Mouse (Mus musculus) erythroblast, adult 5-6 weeks (primary cell): ENCODE results near the gene Hoxc5. TPM values are rescaled to one million over a fixed set of nuclear protein-coding genes. Genes with fewer than 3 reads are reported as not detected.

Source experiments
- ATAC-seq: replicated peaks from 2 replicates; pipeline ENCODE4 v1.8.0; 2016; ENCODE audit warnings: moderate number of reproducible peaks, mild to moderate bottlenecking, moderate TSS enrichment, inconsistent platforms; ENCODE audit not compliant: poor library complexity, low FRiP score, severe bottlenecking
- total RNA-seq, 2 experiments: library from RNA; stranded (forward) in 1 of 2; stranded (reverse) in 1 of 2; fragments of 150-400 nt in 1 of 2; fragments of 200-764, 138-1000 nt in 1 of 2; gene quantifications; 2 replicates each; pipeline versions ENCODE4 v1.2.3 to v1.2.4; 2015 to 2017; ENCODE audit warnings: low replicate concordance in 2 of 2

Hoxc5 gene
- total RNA-seq, 2 experiments from 2014 or later, result not detected

- ATAC-seq, result no peak
Measured at GRCm38 (mm10) chr15:103002821-103003448, 35.7 kb downstream of the Hoxc5 start.

- ATAC-seq, result no peak
Measured at GRCm38 (mm10) chr15:103005308-103005707, 38.1 kb downstream of the Hoxc5 start.

GRCm38 (mm10) chr15:103005797-103006196 lies 38.6 kb downstream of the Hoxc5 start:
- no peak for ATAC-seq

GRCm38 (mm10) chr15:103006326-103006725 lies 39.1 kb downstream of the Hoxc5 start:
- ATAC-seq, result no peak

GRCm38 (mm10) chr15:103009265-103010111 lies 42.2 kb downstream of the Hoxc5 start:
- ATAC-seq, result no peak

DNA sequence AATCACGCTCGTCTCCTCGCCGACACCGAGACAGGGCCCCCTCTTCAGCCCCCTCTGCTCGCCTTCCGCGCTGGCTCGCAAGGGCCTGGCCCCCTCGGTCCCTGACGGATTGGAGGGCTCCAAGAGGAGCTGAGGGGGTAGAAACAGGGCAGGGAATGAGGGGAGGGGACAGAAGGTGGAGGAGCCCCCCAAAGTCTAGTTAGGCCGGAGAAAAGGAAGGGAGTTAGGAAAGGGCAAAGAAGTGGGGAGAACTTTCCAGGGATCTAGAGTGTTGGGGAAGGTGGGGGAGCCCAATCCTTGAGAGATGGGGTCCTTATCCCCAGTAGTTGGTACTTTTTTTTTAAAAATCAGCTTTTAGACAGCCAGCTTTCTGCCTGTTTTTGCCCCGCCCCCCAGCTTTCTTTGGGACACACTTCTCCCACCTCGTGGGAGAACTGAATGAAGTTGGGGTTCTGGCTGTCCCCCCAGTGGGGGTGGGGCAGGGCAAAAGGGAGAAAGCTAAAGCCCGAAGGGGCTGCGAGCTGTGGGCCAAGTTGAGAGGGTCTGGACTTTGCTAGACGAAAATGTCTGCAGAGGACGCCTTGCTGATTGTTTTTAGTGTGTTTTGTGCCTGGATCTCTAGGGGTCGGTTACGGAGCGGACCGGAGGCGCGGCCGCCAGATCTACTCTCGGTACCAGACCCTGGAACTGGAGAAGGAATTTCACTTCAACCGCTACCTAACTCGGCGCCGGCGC lies 43.0 kb downstream of the Hoxc5 start:
- no peak for ATAC-seq

- no peak for ATAC-seq
Measured at GRCm38 (mm10) chr15:103010847-103011555, 43.8 kb downstream of the Hoxc5 start.

DNA sequence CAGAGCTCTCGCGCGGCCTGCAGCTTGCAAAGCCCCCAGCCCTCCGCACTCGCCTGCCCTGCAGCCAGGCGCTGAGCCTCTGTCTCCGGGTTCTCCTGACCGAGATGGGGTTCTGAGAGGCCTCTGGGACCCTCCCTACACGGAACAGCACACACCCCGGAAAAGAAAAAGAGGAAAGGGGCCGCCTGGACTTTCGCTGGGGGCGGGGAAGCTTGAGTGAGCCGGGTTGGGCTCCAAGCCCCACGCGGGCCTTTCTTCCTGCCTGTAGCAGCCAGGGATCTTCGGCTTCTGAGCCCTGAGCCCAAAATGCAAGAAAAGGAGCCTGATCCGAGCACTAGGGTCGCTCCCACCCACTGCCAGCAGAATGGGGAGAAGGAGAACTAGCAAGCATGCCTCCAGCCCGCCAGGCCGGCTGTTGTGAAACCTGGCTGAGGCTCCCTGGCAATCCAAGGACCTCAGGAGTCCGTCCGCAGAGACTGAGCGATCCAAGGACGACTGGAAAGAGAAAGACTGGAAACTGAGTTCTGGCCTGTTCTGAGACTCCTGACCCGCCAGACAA lies 44.8 kb downstream of the Hoxc5 start:
- ATAC-seq, result no peak

DNA sequence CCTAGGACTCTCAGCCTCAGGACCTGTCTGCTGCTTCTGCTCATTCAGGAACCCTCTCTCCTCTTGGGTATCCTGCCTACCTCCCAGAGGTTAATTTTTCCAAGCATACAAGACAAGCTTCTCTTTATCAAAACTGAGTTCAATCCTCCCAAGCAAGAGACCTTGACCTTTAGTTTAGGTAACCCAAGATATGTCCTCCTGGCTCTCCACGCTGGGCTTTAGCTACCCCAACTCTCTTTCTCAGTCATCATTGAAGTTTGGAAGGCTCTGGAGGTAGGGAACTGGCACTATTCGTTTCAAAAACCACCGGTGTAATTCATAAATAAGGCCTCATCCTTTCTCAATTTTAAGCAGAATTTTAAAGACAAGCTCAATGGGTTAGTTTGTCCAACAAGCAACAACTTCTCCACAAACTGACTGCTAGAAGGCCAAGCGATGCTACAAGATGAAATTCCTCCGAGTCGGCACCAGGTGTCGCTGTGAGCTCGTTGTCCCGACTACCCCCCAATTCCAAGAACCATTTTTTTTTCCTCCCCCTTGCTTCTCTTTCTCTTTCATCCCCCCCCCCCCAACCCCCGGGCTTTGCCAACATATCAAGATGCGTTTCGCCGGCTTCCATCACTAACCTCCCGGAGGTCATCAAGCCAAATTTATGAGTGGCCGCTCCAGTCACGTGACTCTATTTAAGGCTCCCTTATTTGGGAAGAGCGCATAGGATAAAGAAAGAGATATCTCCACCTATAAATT lies 46.2 kb downstream of the Hoxc5 start:
- ATAC-seq, result 0 out of 2 replicates have a peak, but pooled peaks have one; percentile 47

- no peak for ATAC-seq
Measured at GRCm38 (mm10) chr15:103014166-103015008, 47.1 kb downstream of the Hoxc5 start.

DNA sequence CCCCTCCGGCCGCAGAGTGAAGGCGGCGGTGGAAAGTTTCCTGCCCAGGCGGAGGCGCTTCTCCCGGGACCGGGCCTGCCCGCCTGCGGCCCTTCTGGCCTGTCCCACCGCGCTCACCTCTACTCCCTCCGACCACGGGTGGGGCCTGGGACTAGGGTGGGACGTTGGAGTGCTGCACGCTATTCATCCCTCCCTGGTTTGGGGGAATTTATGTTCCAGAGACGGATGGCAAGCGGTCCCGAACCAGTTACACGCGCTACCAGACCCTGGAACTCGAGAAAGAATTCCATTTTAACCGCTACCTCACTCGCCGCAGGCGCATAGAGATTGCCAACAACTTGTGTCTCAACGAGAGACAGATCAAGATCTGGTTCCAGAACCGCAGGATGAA lies 47.8 kb downstream of the Hoxc5 start:
- no peak for ATAC-seq

DNA sequence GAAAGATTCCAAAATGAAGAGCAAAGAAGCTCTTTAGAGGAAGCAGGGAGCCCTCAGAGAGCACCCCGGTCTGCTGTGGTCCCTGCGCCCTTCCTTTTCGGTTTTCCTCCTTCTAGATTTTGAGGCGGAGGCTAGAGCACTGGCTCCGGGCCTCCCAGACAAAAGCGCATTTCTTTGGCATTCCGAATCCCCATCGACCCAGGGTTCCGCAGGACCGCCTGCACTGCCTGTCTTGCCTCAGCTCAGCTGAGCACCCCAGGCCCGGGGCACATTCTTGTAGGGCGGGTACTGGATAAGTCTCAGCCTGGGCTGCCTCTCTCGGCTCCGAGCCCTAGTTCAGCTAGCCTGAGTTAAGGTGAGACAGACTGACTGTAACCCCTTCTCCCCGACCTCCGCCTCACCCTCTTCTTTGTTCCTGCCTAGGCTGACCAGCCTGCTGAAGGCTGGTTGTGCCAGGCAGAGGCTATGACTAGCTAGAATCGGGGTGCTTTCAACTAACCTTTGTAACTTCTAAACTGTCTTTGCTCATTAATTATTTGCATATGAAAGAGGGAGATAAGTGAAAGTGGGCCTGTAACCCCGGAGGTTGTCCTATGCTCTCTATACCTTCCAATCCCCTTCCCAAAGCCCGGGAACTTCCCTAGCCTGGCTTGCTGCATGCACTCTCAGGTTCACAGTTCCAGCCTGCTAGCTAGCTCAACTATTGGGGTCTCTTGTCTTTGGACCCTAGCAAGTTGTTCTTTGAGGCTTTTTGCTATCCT lies 48.3 kb downstream of the Hoxc5 start:
- no peak for ATAC-seq

DNA sequence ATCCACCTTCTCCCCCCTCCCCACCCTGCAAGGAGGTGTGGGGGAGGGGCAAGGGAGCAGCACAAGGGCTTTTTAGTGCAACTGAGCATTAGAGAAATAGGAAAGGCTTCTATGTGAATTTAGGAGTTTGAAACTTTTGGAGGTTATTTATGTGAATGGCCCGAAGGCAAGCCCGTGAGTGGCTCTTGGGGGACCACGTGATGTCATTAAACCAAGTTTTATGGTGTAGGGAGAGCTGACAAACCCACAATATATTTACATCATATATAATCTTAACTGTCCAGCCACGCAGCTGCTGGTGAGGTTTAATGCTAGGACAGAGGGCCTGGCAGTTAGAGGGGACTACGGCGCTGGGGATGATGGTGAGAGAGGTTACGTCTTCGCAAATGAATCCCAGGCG lies 51.4 kb downstream of the Hoxc5 start, which contains the start of gene Hoxc4:
TSS of gene Hoxc4 (plus strand) at position 299 of the 400 bp plus-strand sequence.
- no peak for ATAC-seq

- no peak for ATAC-seq
Measured at GRCm38 (mm10) chr15:103020899-103021418, 53.7 kb downstream of the Hoxc5 start.

- no peak for ATAC-seq
Measured at GRCm38 (mm10) chr15:103021544-103021943, 54.3 kb downstream of the Hoxc5 start.

DNA sequence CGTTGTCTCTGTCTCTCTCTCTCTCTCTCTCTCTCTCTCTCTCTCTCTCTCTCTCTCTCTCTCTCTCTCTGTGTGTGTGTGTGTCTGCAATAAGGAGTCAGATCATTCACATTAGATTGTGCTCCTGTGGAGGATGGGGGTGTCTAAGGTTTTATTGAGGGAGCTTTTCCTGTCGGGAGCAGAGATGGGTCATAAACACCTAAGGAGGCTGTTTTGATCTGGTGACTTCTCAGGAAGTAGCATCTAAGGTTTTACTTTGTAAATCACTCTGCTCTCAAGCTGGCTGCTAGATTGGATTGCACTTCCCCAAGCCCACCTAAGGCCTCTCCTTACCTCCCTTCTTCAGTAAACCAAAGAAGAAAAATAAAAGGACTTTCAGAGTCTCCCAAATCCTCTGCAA lies 56.9 kb downstream of the Hoxc5 start:
- ATAC-seq, result no peak
